Mouse (Mus musculus): Measurements from ENCODE around the gene Umodl1. TPM values are rescaled to one million over a fixed set of nuclear protein-coding genes. Genes with fewer than 3 reads are reported as not detected.
A peak's percentile ranks its signal among the peaks of the same experiment; 100 is the strongest.

Gene Umodl1
- polyA plus RNA-seq, 1 experiment from 2014 or later = not detected

- H3K27ac ChIP-seq (replicated peaks in 1 of 2; ENCODE audit: control insufficient read depth in 1 of 2, insufficient read depth in 1 of 2, low read depth in 2 of 2, low read length in 2 of 2) = no peak overlapping the region
- H3K9me3 ChIP-seq (ENCODE audit: control insufficient read depth, low read length) = no peaks in the 10 kb centered on the region
- ATAC-seq (ENCODE audit: insufficient number of reproducible peaks, insufficient read depth, low FRiP score, low read depth) = no peak
- H3K4me2 ChIP-seq (ENCODE audit: low read length) = no peak overlapping the region
- H3K4me3 ChIP-seq (ENCODE audit: control insufficient read depth in 1 of 2, insufficient read depth in 1 of 2, low read depth in 1 of 2, low read length in 2 of 2) = no peak overlapping the region
- H3K36me3 ChIP-seq (ENCODE audit: control insufficient read depth, insufficient read depth, low read length) = no peaks in the 10 kb centered on the region
- H3K27me3 ChIP-seq (ENCODE audit: control insufficient read depth, insufficient read depth, low read length) = no peaks in the 10 kb centered on the region
- H3K9ac ChIP-seq (ENCODE audit: low read length) = no peak overlapping the region
- 71% methylated on average over 4 of the region's 4 CpGs for WGBS
- H3K4me1 ChIP-seq (ENCODE audit: control insufficient read depth in 2 of 2, insufficient read depth in 2 of 2, low read length in 2 of 2) = peaks cover 12 to 17% of the 10 kb centered on the region in 2 experiments
These were observed 83.9 kb downstream of the Umodl1 start for GRCm38 (mm10) chr17:31038381-31038780.

- Histone ChIP-seq H3K9ac (ENCODE audit: low read length) (no peak overlapping the region), H3K36me3 (ENCODE audit: control insufficient read depth, insufficient read depth, low read length) (no peaks in the 10 kb centered on the region), H3K27me3 (ENCODE audit: control insufficient read depth, insufficient read depth, low read length) (no peaks in the 10 kb centered on the region), H3K27ac (replicated peaks in 1 of 2; ENCODE audit: control insufficient read depth in 1 of 2, insufficient read depth in 1 of 2, low read depth in 2 of 2, low read length in 2 of 2) (no peak overlapping the region), H3K4me2 (ENCODE audit: low read length) (no peak overlapping the region), H3K4me3 (ENCODE audit: control insufficient read depth in 1 of 2, insufficient read depth in 1 of 2, low read depth in 1 of 2, low read length in 2 of 2) (no peak overlapping the region), H3K9me3 (ENCODE audit: control insufficient read depth, low read length) (no peaks in the 10 kb centered on the region), H3K4me1 (ENCODE audit: control insufficient read depth in 2 of 2, insufficient read depth in 2 of 2, low read length in 2 of 2) (peaks cover 4 to 5% of the 10 kb centered on the region in 2 experiments; a peak in 3 of 4 replicates)
- no peak for ATAC-seq (ENCODE audit: insufficient number of reproducible peaks, insufficient read depth, low FRiP score, low read depth)
- 60% methylated on average over 7 of the region's 7 CpGs for WGBS
These were observed 85.2 kb downstream of the Umodl1 start for GRCm38 (mm10) chr17:31039626-31040025.

GRCm38 (mm10) chr17:31040421-31040820 is 86.0 kb downstream of the Umodl1 start:
- Histone ChIP-seq H3K4me1 (ENCODE audit: control insufficient read depth in 2 of 2, insufficient read depth in 2 of 2, low read length in 2 of 2) (peaks cover 0 to 2% of the 10 kb centered on the region in 2 experiments; a peak in 1 of 4 replicates), H3K36me3 (ENCODE audit: control insufficient read depth, insufficient read depth, low read length) (no peaks in the 10 kb centered on the region), H3K4me2 (ENCODE audit: low read length) (no peak overlapping the region), H3K9ac (ENCODE audit: low read length) (no peak overlapping the region), H3K9me3 (ENCODE audit: control insufficient read depth, low read length) (no peaks in the 10 kb centered on the region), H3K27ac (replicated peaks in 1 of 2; ENCODE audit: control insufficient read depth in 1 of 2, insufficient read depth in 1 of 2, low read depth in 2 of 2, low read length in 2 of 2) (no peak overlapping the region), H3K27me3 (ENCODE audit: control insufficient read depth, insufficient read depth, low read length) (no peaks in the 10 kb centered on the region), H3K4me3 (ENCODE audit: control insufficient read depth in 1 of 2, insufficient read depth in 1 of 2, low read depth in 1 of 2, low read length in 2 of 2) (no peak overlapping the region)
- WGBS = 68% methylated on average over 7 of the region's 7 CpGs
- no peak for ATAC-seq (ENCODE audit: insufficient number of reproducible peaks, insufficient read depth, low FRiP score, low read depth)

- Histone ChIP-seq H3K27me3 (ENCODE audit: control insufficient read depth, insufficient read depth, low read length) (no peaks in the 10 kb centered on the region), H3K27ac (replicated peaks in 1 of 2; ENCODE audit: control insufficient read depth in 1 of 2, insufficient read depth in 1 of 2, low read depth in 2 of 2, low read length in 2 of 2) (no peak overlapping the region), H3K9ac (ENCODE audit: low read length) (no peak overlapping the region), H3K36me3 (ENCODE audit: control insufficient read depth, insufficient read depth, low read length) (no peaks in the 10 kb centered on the region), H3K9me3 (ENCODE audit: control insufficient read depth, low read length) (no peaks in the 10 kb centered on the region), H3K4me2 (ENCODE audit: low read length) (no peak overlapping the region), H3K4me1 (ENCODE audit: control insufficient read depth in 2 of 2, insufficient read depth in 2 of 2, low read length in 2 of 2) (peaks cover 0 to 2% of the 10 kb centered on the region in 2 experiments; a peak in 1 of 4 replicates), H3K4me3 (ENCODE audit: control insufficient read depth in 1 of 2, insufficient read depth in 1 of 2, low read depth in 1 of 2, low read length in 2 of 2) (no peak overlapping the region)
- ATAC-seq (ENCODE audit: insufficient number of reproducible peaks, insufficient read depth, low FRiP score, low read depth) = no peak
- 72% methylated on average over 2 of the region's 2 CpGs for WGBS
These were observed 88.3 kb downstream of the Umodl1 start for GRCm38 (mm10) chr17:31042751-31043150.

GRCm38 (mm10) chr17:31057151-31057890 is 102.9 kb downstream of the Umodl1 start, which contains the start of gene Abcg1:
Abcg1 (plus strand) TSS chr17:31057675.
- 3% methylated on average over 45 of the region's 49 CpGs for whole genome bisulfite sequencing
- Histone ChIP-seq H3K9ac (ENCODE audit: low read length) (peak within 1 kb of the TSS; percentile 70), H3K4me2 (ENCODE audit: low read length) (peak within 1 kb of the TSS; percentile 84), H3K36me3 (ENCODE audit: control insufficient read depth, insufficient read depth, low read length) (no peaks in the 10 kb centered on the region), H3K4me3 (ENCODE audit: control insufficient read depth in 1 of 2, insufficient read depth in 1 of 2, low read depth in 1 of 2, low read length in 2 of 2) (peak within 1 kb of the TSS; percentile 51 to 61), H3K4me1 (ENCODE audit: control insufficient read depth in 2 of 2, insufficient read depth in 2 of 2, low read length in 2 of 2) (peaks cover 22 to 34% of the 10 kb centered on the region in 2 experiments), H3K27ac (replicated peaks in 1 of 2; ENCODE audit: control insufficient read depth in 1 of 2, insufficient read depth in 1 of 2, low read depth in 2 of 2, low read length in 2 of 2) (peak within 1 kb of the TSS; percentile 29 to 35; a peak in 2 of 4 replicates), H3K9me3 (ENCODE audit: control insufficient read depth, low read length) (peaks cover 12% of the 10 kb centered on the region; the same call in 1 of the 2 replicates), H3K27me3 (ENCODE audit: control insufficient read depth, insufficient read depth, low read length) (peaks cover 7% of the 10 kb centered on the region; the same call in 1 of the 2 replicates)
- peak; percentile 29; the same call in 1 of the 2 replicates for ATAC-seq (ENCODE audit: insufficient number of reproducible peaks, insufficient read depth, low FRiP score, low read depth)

- Histone ChIP-seq H3K36me3 (ENCODE audit: control insufficient read depth, insufficient read depth, low read length) (no peaks in the 10 kb centered on the region), H3K9me3 (ENCODE audit: control insufficient read depth, low read length) (peaks cover 10% of the 10 kb centered on the region; the same call in 1 of the 2 replicates), H3K27me3 (ENCODE audit: control insufficient read depth, insufficient read depth, low read length) (peaks cover 7% of the 10 kb centered on the region; the same call in 1 of the 2 replicates), H3K4me3 (ENCODE audit: control insufficient read depth in 1 of 2, insufficient read depth in 1 of 2, low read depth in 1 of 2, low read length in 2 of 2) (peak overlapping the region; percentile 51 to 61), H3K9ac (ENCODE audit: low read length) (peak overlapping the region; percentile 70), H3K27ac (replicated peaks in 1 of 2; ENCODE audit: control insufficient read depth in 1 of 2, insufficient read depth in 1 of 2, low read depth in 2 of 2, low read length in 2 of 2) (peak overlapping the region; percentile 29 to 35; a peak in 2 of 4 replicates), H3K4me1 (ENCODE audit: control insufficient read depth in 2 of 2, insufficient read depth in 2 of 2, low read length in 2 of 2) (peaks cover 22 to 34% of the 10 kb centered on the region in 2 experiments), H3K4me2 (ENCODE audit: low read length) (peak overlapping the region; percentile 84)
- WGBS = under 1% methylated on average over 31 of the region's 31 CpGs
- 0 out of 2 replicates have a peak, but pooled peaks have one; percentile 26 for ATAC-seq (ENCODE audit: insufficient number of reproducible peaks, insufficient read depth, low FRiP score, low read depth)
These were observed 103.7 kb downstream of the Umodl1 start for GRCm38 (mm10) chr17:31057891-31058744.

GRCm38 (mm10) chr17:31058745-31059085 is 104.3 kb downstream of the Umodl1 start:
- H3K36me3 ChIP-seq (ENCODE audit: control insufficient read depth, insufficient read depth, low read length) = no peaks in the 10 kb centered on the region
- peak overlapping the region; percentile 29 to 35; a peak in 2 of 4 replicates for H3K27ac ChIP-seq (replicated peaks in 1 of 2; ENCODE audit: control insufficient read depth in 1 of 2, insufficient read depth in 1 of 2, low read depth in 2 of 2, low read length in 2 of 2)
- H3K4me3 ChIP-seq (ENCODE audit: control insufficient read depth in 1 of 2, insufficient read depth in 1 of 2, low read depth in 1 of 2, low read length in 2 of 2) = peak overlapping the region; percentile 51 to 61
- H3K4me1 ChIP-seq (ENCODE audit: control insufficient read depth in 2 of 2, insufficient read depth in 2 of 2, low read length in 2 of 2) = peaks cover 22 to 34% of the 10 kb centered on the region in 2 experiments
- H3K4me2 ChIP-seq (ENCODE audit: low read length) = peak overlapping the region; percentile 84
- H3K9ac ChIP-seq (ENCODE audit: low read length) = peak overlapping the region; percentile 70
- H3K9me3 ChIP-seq (ENCODE audit: control insufficient read depth, low read length) = peaks cover 4% of the 10 kb centered on the region; the same call in 1 of the 2 replicates
- WGBS = 3% methylated on average over 13 of the region's 13 CpGs
- ATAC-seq (ENCODE audit: insufficient number of reproducible peaks, insufficient read depth, low FRiP score, low read depth) = no peak
- H3K27me3 ChIP-seq (ENCODE audit: control insufficient read depth, insufficient read depth, low read length) = peaks cover 7% of the 10 kb centered on the region; the same call in 1 of the 2 replicates
